Comparison of ENCODE assay signal across 20 mouse cellular contexts in the genomic region with DNA sequence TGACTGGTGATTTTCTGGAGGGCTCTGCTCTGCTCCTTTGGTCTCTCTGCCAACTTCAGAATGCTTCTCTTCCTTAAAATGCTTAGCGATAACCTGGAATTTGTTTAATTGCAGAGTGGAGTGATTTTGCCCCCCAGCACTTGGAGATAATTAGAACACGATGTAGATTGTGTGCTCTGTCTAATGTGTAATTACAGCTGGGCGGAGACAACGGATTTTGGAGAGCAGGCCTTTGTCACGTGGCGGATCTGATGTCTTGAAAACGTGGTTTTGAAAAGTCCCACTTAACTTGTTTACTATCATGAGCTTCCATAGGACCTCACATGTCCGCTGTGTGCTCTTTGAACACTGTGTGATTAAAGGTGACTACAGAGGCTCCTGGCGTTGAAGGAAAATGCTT.
A peak's percentile ranks its signal among the peaks of the same experiment; 100 is the strongest.
DNase-seq lines count a peak whose midpoint lies in the region; ATAC-seq and TF ChIP-seq lines count a peak whose summit lies in the region.
"Had no signal": no experiment of that assay in that cellular context is flagged by ENCODE, and none has a peak within 500 bp of the region (broad histone marks: within the 10 kb centered on the region; RNA-seq: fewer than 3 reads in every experiment).

No protein-coding gene starts in this region.

- no peak for TF ChIP-seq CTCF in brain, embryonic 14.5 days (IDR thresholded peaks at IDR 0.05; ENCODE audit: borderline replicate concordance, extremely low read depth, insufficient read depth, insufficient read length)

- H3K4me3 ChIP-seq in embryonic facial prominence, embryonic 11.5 days (ENCODE audit: low read depth, low read length): no peak overlapping the region
- no peak overlapping the region for H3K4me3 ChIP-seq in embryonic facial prominence, embryonic 15.5 days (replicated peaks)
- H3K4me3 ChIP-seq: erythroblast, embryonic 14.5 days; forebrain, embryonic 10.5 days; heart, embryonic 13.5 days; hindbrain, embryonic 13.5 days had no signal

- no peak for TF ChIP-seq POLR2A in brain, embryonic 14.5 days (IDR thresholded peaks at IDR 0.05; ENCODE audit: borderline replicate concordance, extremely low read depth, insufficient read depth, insufficient read length, poor library complexity, severe bottlenecking)

- H3K9ac ChIP-seq in embryonic facial prominence, embryonic 11.5 days (replicated peaks; ENCODE audit: low read length): no peak overlapping the region
- no peak overlapping the region for H3K9ac ChIP-seq in embryonic facial prominence, embryonic 15.5 days
- H3K9ac ChIP-seq: heart, embryonic 13.5 days; hindbrain, embryonic 13.5 days had no signal

- peak; percentile 79 for DNase-seq in heart, adult 11 months
- DNase-seq in heart, postnatal 14 days: no peak
- DNase-seq in brain, embryonic 14.5 days (ENCODE audit: low read depth): peak; percentile 44
- peak; percentile 68 for DNase-seq in embryonic facial prominence, embryonic 11.5 days (ENCODE audit: low spot score)
- DNase-seq in ovary, postnatal 14 days (ENCODE audit: low spot score): no peak
- DNase-seq: adrenal gland, adult 2 months; adrenal gland, postnatal 36 days; cerebellum, adult 11 months; cerebellum, adult 9-10 months; cerebellum, postnatal 36 days; gastrocnemius, postnatal 14 days; heart, postnatal 4 days; kidney, adult 11 months had no signal

- H3K4me1 ChIP-seq in embryonic facial prominence, embryonic 11.5 days (ENCODE audit: control insufficient read depth, insufficient read depth, low read length): no peaks in the 10 kb centered on the region; the same call in 1 of the 2 replicates
- peaks cover 40% of the 10 kb centered on the region for H3K4me1 ChIP-seq in embryonic facial prominence, embryonic 15.5 days

- intact Hi-C loops in heart, postnatal 14 days (cut with DNase I): loop anchor here (5.0 to 10.0 kb wide), 2 partner anchors 484 to 697 kb away; a partner anchor contains a TSS

- no peaks in the 10 kb centered on the region for H3K27me3 ChIP-seq in embryonic facial prominence, embryonic 11.5 days (ENCODE audit: control insufficient read depth, insufficient read depth, low read length)
- H3K27me3 ChIP-seq in embryonic facial prominence, embryonic 15.5 days: no peaks in the 10 kb centered on the region
- H3K27me3 ChIP-seq: heart, embryonic 13.5 days; hindbrain, embryonic 13.5 days had no signal

- 44% methylated on average over 9 of the region's 9 CpGs for WGBS in embryonic facial prominence, embryonic 11.5 days
- WGBS in embryonic facial prominence, embryonic 15.5 days: 22% methylated on average over 9 of the region's 9 CpGs

- H3K27ac ChIP-seq in embryonic facial prominence, embryonic 11.5 days (replicated peaks; ENCODE audit: low read depth, low read length): 0 out of 2 replicates have a peak overlapping the region, but pooled peaks have one; percentile 10
- peak overlapping the region; percentile 63 for H3K27ac ChIP-seq in embryonic facial prominence, embryonic 15.5 days (replicated peaks)
- H3K27ac ChIP-seq: forebrain, embryonic 10.5 days; heart, embryonic 13.5 days; hindbrain, embryonic 13.5 days; hindbrain, postnatal 0 days had no signal

- ATAC-seq in embryonic facial prominence, embryonic 11.5 days (replicated peaks; ENCODE audit: insufficient number of reproducible peaks, low FRiP score, low TSS enrichment, low read depth): no peak
- ATAC-seq in embryonic facial prominence, embryonic 15.5 days (ENCODE audit: insufficient number of reproducible peaks, low FRiP score, low TSS enrichment, low read depth): no peak
- no peak for ATAC-seq in frontal cortex, adult (ENCODE audit: low TSS enrichment)
- ATAC-seq: hindbrain, postnatal 0 days had no signal

- no peaks in the 10 kb centered on the region for H3K9me3 ChIP-seq in embryonic facial prominence, embryonic 11.5 days (replicated peaks; ENCODE audit: control insufficient read depth, low read length)
- no peaks in the 10 kb centered on the region for H3K9me3 ChIP-seq in embryonic facial prominence, embryonic 15.5 days (replicated peaks)
- H3K9me3 ChIP-seq: forebrain, embryonic 10.5 days; heart, embryonic 13.5 days; hindbrain, embryonic 13.5 days had no signal

- H3K36me3 ChIP-seq in embryonic facial prominence, embryonic 11.5 days (replicated peaks; ENCODE audit: control insufficient read depth, insufficient read depth, low read depth, low read length): no peaks in the 10 kb centered on the region
- H3K36me3 ChIP-seq in embryonic facial prominence, embryonic 15.5 days: no peaks in the 10 kb centered on the region
- H3K36me3 ChIP-seq: forebrain, embryonic 10.5 days; heart, embryonic 13.5 days; hindbrain, embryonic 13.5 days had no signal

- H3K4me2 ChIP-seq in embryonic facial prominence, embryonic 11.5 days (ENCODE audit: low read depth, low read length): no peak overlapping the region
- H3K4me2 ChIP-seq in embryonic facial prominence, embryonic 15.5 days (replicated peaks): no peak overlapping the region
- H3K4me2 ChIP-seq: heart, embryonic 13.5 days; hindbrain, embryonic 13.5 days had no signal

Comparison
In these comparisons a context has a peak if more than half of its experiments do, and no peak if none do; other contexts are left out.
1. DNase-seq: peak in heart, adult 11 months (single experiment), brain, embryonic 14.5 days (single experiment) and embryonic facial prominence, embryonic 11.5 days (single experiment); none in heart, postnatal 14 days (0 of 2) and ovary, postnatal 14 days (single experiment).